Mouse (Mus musculus): ENCODE measurements around the gene Gpr119. TPM values are rescaled to one million over a fixed set of nuclear protein-coding genes. Genes with fewer than 3 reads are reported as not detected.

Gene Gpr119
- total and polyA plus RNA-seq, 2 experiments, result not detected

- DNase-seq (ENCODE audit: extremely low read depth, low read depth, low spot score), result no peak
- 0% methylated on average over 7 of the region's 9 CpGs for WGBS
- H3K4me1 ChIP-seq (ENCODE audit: control insufficient read depth, insufficient read depth, low read length), result no peaks in the 10 kb centered on the region; the same call in 1 of the 2 replicates
- peak overlapping the region; percentile 94 for H3K4me3 ChIP-seq (ENCODE audit: insufficient read depth, low read depth, low read length)
- no peaks in the 10 kb centered on the region for H3K27me3 ChIP-seq (ENCODE audit: control insufficient read depth, insufficient read depth, low read length)
- peak overlapping the region; percentile 71 for H3K9ac ChIP-seq (ENCODE audit: low read depth, low read length)
- no peaks in the 10 kb centered on the region for H3K79me2 ChIP-seq (ENCODE audit: control insufficient read depth, insufficient read depth, low read length)
- no peak for TF ChIP-seq CTCF (IDR thresholded peaks at IDR 0.05; ENCODE audit: low read depth, low read length)
- TF ChIP-seq POLR2A (IDR thresholded peaks at IDR 0.05; ENCODE audit: extremely low read depth, insufficient read depth, low read length), result no peak
- no peaks in the 10 kb centered on the region for H3K36me3 ChIP-seq (ENCODE audit: control insufficient read depth, insufficient read depth, low read length)
- H3K27ac ChIP-seq (replicated peaks; ENCODE audit: insufficient read depth, low read depth, low read length), result no peak overlapping the region
Observed at GRCm38 (mm10) chrX:48624054-48624420, 50.2 kb downstream of the Gpr119 start.

- H3K36me3 ChIP-seq (ENCODE audit: control insufficient read depth, insufficient read depth, low read length), result no peaks in the 10 kb centered on the region
Observed at GRCm38 (mm10) chrX:48623379-48624053, 50.8 kb downstream of the Gpr119 start, which contains the start of gene Slc25a14. TSS of gene Slc25a14 (plus strand) at chrX:48623413.

GRCm38 (mm10) chrX:48623049-48623378 lies 51.3 kb downstream of the Gpr119 start:
- Histone ChIP-seq H3K36me3 (ENCODE audit: control insufficient read depth, insufficient read depth, low read length) (no peaks in the 10 kb centered on the region), H3K27me3 (ENCODE audit: control insufficient read depth, insufficient read depth, low read length) (no peaks in the 10 kb centered on the region), H3K79me2 (ENCODE audit: control insufficient read depth, insufficient read depth, low read length) (no peaks in the 10 kb centered on the region), H3K4me1 (ENCODE audit: control insufficient read depth, insufficient read depth, low read length) (no peaks in the 10 kb centered on the region; the same call in 1 of the 2 replicates), H3K9ac (ENCODE audit: low read depth, low read length) (no peak overlapping the region), H3K27ac (replicated peaks; ENCODE audit: insufficient read depth, low read depth, low read length) (no peak overlapping the region), H3K4me3 (ENCODE audit: insufficient read depth, low read depth, low read length) (peak overlapping the region; percentile 48)
- DNase-seq (ENCODE audit: extremely low read depth, low read depth, low spot score), result no peak
- 1% methylated on average over 4 of the region's 4 CpGs for WGBS
- TF ChIP-seq POLR2A (IDR thresholded peaks at IDR 0.05; ENCODE audit: extremely low read depth, insufficient read depth, low read length), result no peak
- no peak for TF ChIP-seq CTCF (IDR thresholded peaks at IDR 0.05; ENCODE audit: low read depth, low read length)

More at GRCm38 (mm10) chrX:48623379-48624053, 50.8 kb downstream of the Gpr119 start, which contains the start of gene Slc25a14:
- no peak within 1 kb of the TSS for H3K27ac ChIP-seq (replicated peaks; ENCODE audit: insufficient read depth, low read depth, low read length)
- no peaks in the 10 kb centered on the region for H3K79me2 ChIP-seq (ENCODE audit: control insufficient read depth, insufficient read depth, low read length)
- H3K9ac ChIP-seq (ENCODE audit: low read depth, low read length), result peak within 1 kb of the TSS; percentile 71
- H3K27me3 ChIP-seq (ENCODE audit: control insufficient read depth, insufficient read depth, low read length), result no peaks in the 10 kb centered on the region
- TF ChIP-seq POLR2A (IDR thresholded peaks at IDR 0.05; ENCODE audit: extremely low read depth, insufficient read depth, low read length), result 0 out of 2 replicates have a peak, but pooled peaks have one; percentile 14
- TF ChIP-seq CTCF (IDR thresholded peaks at IDR 0.05; ENCODE audit: low read depth, low read length), result no peak
- no peaks in the 10 kb centered on the region; the same call in 1 of the 2 replicates for H3K4me1 ChIP-seq (ENCODE audit: control insufficient read depth, insufficient read depth, low read length)
- peak within 1 kb of the TSS; percentile 94 for H3K4me3 ChIP-seq (ENCODE audit: insufficient read depth, low read depth, low read length)
- WGBS, result 2% methylated on average over 38 of the region's 38 CpGs
- DNase-seq (ENCODE audit: extremely low read depth, low read depth, low spot score), result peak; percentile 80

Other genes with a start within 250 kb of the Gpr119 start
- gene Elf4, start 211.3 kb downstream of the Gpr119 start, total RNA-seq (2014; rRNA removed), result 0.46 and 0.67 TPM in 2 replicates
- 0.57 and 1.5 TPM in 2 replicates for gene Elf4, start 211.3 kb downstream of the Gpr119 start, polyA plus RNA-seq (2012; rRNA removed)
- 72.1 and 90.0 TPM in 2 replicates for gene Aifm1, start 160.9 kb downstream of the Gpr119 start, total RNA-seq (2014; rRNA removed)
- 31.4 and 39.7 TPM in 2 replicates for gene Aifm1, start 160.9 kb downstream of the Gpr119 start, polyA plus RNA-seq (2012; rRNA removed)
- gene Rab33a, start 155.2 kb downstream of the Gpr119 start, total RNA-seq (2014; rRNA removed), result 0.27 TPM in 1 of 2 replicates, not detected in the other
- gene Rab33a, start 155.2 kb downstream of the Gpr119 start, polyA plus RNA-seq (2012; rRNA removed), result 0.12 TPM in 1 of 2 replicates, not detected in the other
- 4.2 and 5.2 TPM in 2 replicates for gene Zfp280c, start 80.0 kb downstream of the Gpr119 start, total RNA-seq (2014; rRNA removed)
- gene Zfp280c, start 80.0 kb downstream of the Gpr119 start, polyA plus RNA-seq (2012; rRNA removed), result 1.2 and 1.9 TPM in 2 replicates
- 3.2 and 4.4 TPM in 2 replicates for gene Slc25a14, start 51.1 kb downstream of the Gpr119 start, total RNA-seq (2014; rRNA removed)
- gene Slc25a14, start 51.1 kb downstream of the Gpr119 start, polyA plus RNA-seq (2012; rRNA removed), result 0.98 and 1.3 TPM in 2 replicates
- gene Rbmx2, start 20.5 kb upstream of the Gpr119 start, total RNA-seq (2014; rRNA removed), result 0.74 and 1.0 TPM in 2 replicates
- 0.21 and 0.39 TPM in 2 replicates for gene Rbmx2, start 20.5 kb upstream of the Gpr119 start, polyA plus RNA-seq (2012; rRNA removed)
- not detected in 2 replicates for gene Gm595, start 203.2 kb upstream of the Gpr119 start, total RNA-seq (2014; rRNA removed)
- gene Gm595, start 203.2 kb upstream of the Gpr119 start, polyA plus RNA-seq (2012; rRNA removed), result not detected in 2 replicates